Mouse (Mus musculus) CH12.LX (cell line): ENCODE measurements around the gene Kalrn.

ENCODE experiments used
- EP300 ChIP-seq: IDR thresholded peaks from 2 replicates; pipeline ENCODE4 v1.6.1; 2011; ENCODE audit warnings: low read length, improper control_type of control experiment
- ZKSCAN1 ChIP-seq: IDR thresholded peaks from 2 replicates; pipeline ENCODE4 v1.6.1; 2012; ENCODE audit warnings: low read depth, inconsistent platforms, low read length, improper control_type of control experiment, borderline replicate concordance

DNA sequence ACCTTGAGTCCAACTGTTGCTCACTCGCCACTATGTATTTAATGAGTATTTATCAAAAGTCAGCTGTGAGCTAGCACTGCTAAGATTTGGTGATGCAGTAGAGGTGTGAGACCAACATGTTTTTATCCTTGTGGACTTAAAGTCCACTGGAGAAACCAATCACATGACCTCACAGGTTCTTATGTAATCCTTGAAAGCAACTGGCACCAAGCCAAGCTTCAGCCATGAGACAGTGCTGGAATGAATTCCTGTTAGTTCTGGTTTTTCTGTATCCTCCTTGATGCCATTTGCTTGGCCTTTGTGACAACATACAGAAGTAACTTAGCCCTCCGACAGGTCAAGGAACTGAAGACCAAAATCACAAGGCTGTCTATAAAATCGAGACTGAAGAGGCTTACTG, 413.8 kb downstream of the Kalrn start:
- no peak for TF ChIP-seq EP300
- no peak for TF ChIP-seq ZKSCAN1
